Mouse (Mus musculus) stomach, embryonic 14.5 days (tissue): ENCODE data around the gene Plin3. TPM values are rescaled to one million over a fixed set of nuclear protein-coding genes. Genes with fewer than 3 reads are reported as not detected.
"Not testable (repeated sequence)": the region's sequence is repeated elsewhere in the genome, so short reads cannot be mapped to it uniquely, and the experiment has no call there.

Experiments used
- ATAC-seq: fragments of 200-750 bp; cut with Nextera tagmentation; 2 replicates; pipeline ENCODE4 v1.8.0; 2017; ENCODE audit warnings: low read depth, moderate TSS enrichment; ENCODE audit not compliant: insufficient number of reproducible peaks, insufficient read depth, low FRiP score
- H3K27ac ChIP-seq: fragments of 300-500 bp; sonication (generic); 2 replicates; pipeline ENCODE4 v1.5.1; 2014; ENCODE audit warnings: mild to moderate bottlenecking, low read length, moderate library complexity, mixed read lengths
- H3K27me3 ChIP-seq: fragments of 300-500 bp; sonication (generic); 2 replicates; pipeline ENCODE4 v1.6.1; 2014; ENCODE audit warnings: low read length, control low read depth, mixed read lengths; ENCODE audit not compliant: control insufficient read depth, insufficient read depth
- H3K36me3 ChIP-seq: fragments of 300-500 bp; sonication (generic); 2 replicates; pipeline ENCODE4 v1.6.1; 2014; ENCODE audit warnings: mild to moderate bottlenecking, control low read depth, low read length, moderate library complexity, mixed read lengths; ENCODE audit not compliant: control insufficient read depth, insufficient read depth
- H3K4me1 ChIP-seq: fragments of 300-500 bp; sonication (generic); 2 replicates; pipeline ENCODE4 v1.6.1; 2014; ENCODE audit warnings: low read length, control low read depth, mixed read lengths; ENCODE audit not compliant: control insufficient read depth, insufficient read depth
- H3K4me2 ChIP-seq: fragments of 300-500 bp; sonication (generic); replicated peaks from 2 replicates; pipeline ENCODE4 v1.6.1; 2014; ENCODE audit warnings: low read depth, low read length, control low read depth
- H3K4me3 ChIP-seq: fragments of 300-500 bp; sonication (generic); 2 replicates; pipeline ENCODE4 v1.5.1; 2014; ENCODE audit warnings: low read depth, low read length, control low read depth
- H3K9ac ChIP-seq: fragments of 300-500 bp; sonication (generic); replicated peaks from 2 replicates; pipeline ENCODE4 v1.6.1; 2014; ENCODE audit warnings: low read depth, mild to moderate bottlenecking, control low read depth, low read length, moderate library complexity, mixed read lengths
- H3K9me3 ChIP-seq: fragments of 300-500 bp; sonication (generic); 2 replicates; pipeline ENCODE4 v1.6.1; 2016; ENCODE audit warnings: low read depth, low read length, control low read depth; ENCODE audit not compliant: control insufficient read depth
- WGBS: fragments of 180-500 bp; shearing (Covaris S2); extraction: QIAGEN DNeasy Blood & Tissue Kit; methylation state at CpG from one replicate; pipeline ENCODE4 v1.1.7; 2014; 5-methylcytosine and 5-hydroxymethylcytosine counted together
- polyA plus RNA-seq: library from polyadenylated mRNA; unstranded; fragments of >200 nt; fragmentation: Nextera tagmentation; extraction: Ambion mirVana; gene quantifications from 2 replicates; pipeline ENCODE4 v1.2.1, GENCODE M21; 2014

Gene Plin3
- polyA plus RNA-seq, 1 experiment from 2014 or later = 76.6 TPM

- H3K4me1 ChIP-seq = peaks cover 2% of the 10 kb centered on the region; the same call in 1 of the 2 replicates
- H3K27ac ChIP-seq = no peak overlapping the region
- 22% methylated on average over 8 of the region's 8 CpGs for WGBS
- no peaks in the 10 kb centered on the region for H3K27me3 ChIP-seq
- peaks cover 28% of the 10 kb centered on the region for H3K36me3 ChIP-seq
- H3K4me2 ChIP-seq = no peak overlapping the region
- H3K9ac ChIP-seq = no peak overlapping the region
- no peaks in the 10 kb centered on the region for H3K9me3 ChIP-seq
- ATAC-seq = peak; percentile 74
- no peak overlapping the region for H3K4me3 ChIP-seq
Observed at GRCm38 (mm10) chr17:56264020-56264419, 28.7 kb downstream of the Plin3 start.

- Histone ChIP-seq H3K4me1 (peaks cover 12% of the 10 kb centered on the region; the same call in 1 of the 2 replicates), H3K9me3 (no peaks in the 10 kb centered on the region), H3K36me3 (peaks cover 36% of the 10 kb centered on the region), H3K27ac (no peak overlapping the region), H3K9ac (no peak overlapping the region), H3K4me3 (no peak overlapping the region), H3K27me3 (no peaks in the 10 kb centered on the region), H3K4me2 (no peak overlapping the region)
- ATAC-seq = no peak
- WGBS = 88% methylated on average over 3 of the region's 3 CpGs
Observed at GRCm38 (mm10) chr17:56262645-56263094, 30.0 kb downstream of the Plin3 start.

- 82% methylated on average over 3 of the region's 3 CpGs for WGBS
- no peak overlapping the region for H3K9ac ChIP-seq
- no peak overlapping the region for H3K4me2 ChIP-seq
- H3K4me3 ChIP-seq = no peak overlapping the region
- H3K36me3 ChIP-seq = peaks cover 36% of the 10 kb centered on the region
- ATAC-seq = no peak
- H3K27ac ChIP-seq = no peak overlapping the region
- H3K9me3 ChIP-seq = no peaks in the 10 kb centered on the region
- H3K4me1 ChIP-seq = peaks cover 15% of the 10 kb centered on the region; the same call in 1 of the 2 replicates
- H3K27me3 ChIP-seq = no peaks in the 10 kb centered on the region
Observed at GRCm38 (mm10) chr17:56261166-56261565, 31.5 kb downstream of the Plin3 start.

- no peaks in the 10 kb centered on the region for H3K9me3 ChIP-seq
- no peak overlapping the region for H3K4me2 ChIP-seq
- no peak overlapping the region for H3K4me3 ChIP-seq
- ATAC-seq = no peak
- peaks cover 15% of the 10 kb centered on the region; the same call in 1 of the 2 replicates for H3K4me1 ChIP-seq
- no peaks in the 10 kb centered on the region for H3K27me3 ChIP-seq
- H3K27ac ChIP-seq = no peak overlapping the region
- peaks cover 36% of the 10 kb centered on the region for H3K36me3 ChIP-seq
- WGBS = 89% methylated on average over 10 of the region's 10 CpGs
- H3K9ac ChIP-seq = no peak overlapping the region
Observed at GRCm38 (mm10) chr17:56259301-56260037, 33.2 kb downstream of the Plin3 start.

- 62% methylated on average over 2 of the region's 2 CpGs for WGBS
- not testable (repeated sequence) for H3K27ac ChIP-seq, H3K9ac ChIP-seq, H3K4me3 ChIP-seq, H3K4me2 ChIP-seq, ATAC-seq, H3K27me3 ChIP-seq, H3K9me3 ChIP-seq
- H3K36me3 ChIP-seq = peaks cover 36% of the 10 kb centered on the region
- H3K4me1 ChIP-seq = peaks cover 15% of the 10 kb centered on the region; the same call in 1 of the 2 replicates
Observed at GRCm38 (mm10) chr17:56258812-56259211, 33.9 kb downstream of the Plin3 start.

- H3K36me3 ChIP-seq = peaks cover 36% of the 10 kb centered on the region
- not testable (repeated sequence) for H3K27me3 ChIP-seq, H3K9ac ChIP-seq, H3K9me3 ChIP-seq, H3K27ac ChIP-seq, ATAC-seq, H3K4me3 ChIP-seq, H3K4me2 ChIP-seq
- H3K4me1 ChIP-seq = peaks cover 15% of the 10 kb centered on the region; the same call in 1 of the 2 replicates
- WGBS = 92% methylated on average over 19 of the region's 19 CpGs
Observed at GRCm38 (mm10) chr17:56258269-56258668, 34.4 kb downstream of the Plin3 start.

- Histone ChIP-seq H3K4me2 (peak overlapping the region; percentile 88), H3K4me1 (peaks cover 15% of the 10 kb centered on the region; the same call in 1 of the 2 replicates), H3K27ac (no peak overlapping the region; the same call in 1 of the 2 replicates)
Observed at GRCm38 (mm10) chr17:56257181-56257894, 35.3 kb downstream of the Plin3 start.

GRCm38 (mm10) chr17:56256239-56256881, 36.3 kb downstream of the Plin3 start, which contains the start of gene Fem1a:
TSS of gene Fem1a (plus strand) at chr17:56256810.
- Histone ChIP-seq H3K4me1 (peaks cover 15% of the 10 kb centered on the region; the same call in 1 of the 2 replicates), H3K36me3 (peaks cover 30% of the 10 kb centered on the region), H3K27ac (peak within 1 kb of the TSS; percentile 88), H3K27me3 (no peaks in the 10 kb centered on the region), H3K4me3 (peak within 1 kb of the TSS; percentile 65), H3K4me2 (peak within 1 kb of the TSS; percentile 88), H3K9ac (peak within 1 kb of the TSS; percentile 48), H3K9me3 (no peaks in the 10 kb centered on the region)
- WGBS = 0% methylated on average over 28 of the region's 28 CpGs
- ATAC-seq = peak; percentile 91

More at GRCm38 (mm10) chr17:56257181-56257894, 35.3 kb downstream of the Plin3 start:
- no peak for ATAC-seq
- H3K27me3 ChIP-seq = no peaks in the 10 kb centered on the region
- H3K4me3 ChIP-seq = peak overlapping the region; percentile 65
- H3K9me3 ChIP-seq = no peaks in the 10 kb centered on the region
- peaks cover 30% of the 10 kb centered on the region for H3K36me3 ChIP-seq
- H3K9ac ChIP-seq = peak overlapping the region; percentile 48; the same call in 1 of the 2 replicates
- 9% methylated on average over 52 of the region's 58 CpGs for whole genome bisulfite sequencing
